Mouse (Mus musculus) left cerebral cortex, postnatal 14 days (tissue): ENCODE measurements around the gene Tacr1. TPM values are rescaled to one million over a fixed set of nuclear protein-coding genes. Genes with fewer than 3 reads are reported as not detected.

Experiments
- DNase-seq, 2 experiments: peaks; one replicate each; pipeline ENCODE4 v3.0.0; 2021 to 2022; ENCODE audit warnings: low spot score in 2 of 2, mixed read lengths in 1 of 2
- intact Hi-C: fragments of 180-260 bp; cut with DNase I; formaldehyde crosslinking; loops from one replicate; pipeline ENCODE4 v1.15.1; 2025
- total RNA-seq, 2 experiments: library from RNA; stranded (reverse); gene quantifications; 2 replicates each; pipeline ENCODE4 v1.2.3; 2021

Gene Tacr1
- total RNA-seq, 2 experiments from 2014 or later: 2.2 to 2.7 TPM

- no peak for DNase-seq
- intact Hi-C loops: no loop called here
Measured at GRCm38 (mm10) chr6:82519626-82520025, 117.5 kb downstream of the Tacr1 start.

- DNase-seq: no peak
Measured at GRCm38 (mm10) chr6:82522567-82522966, 120.4 kb downstream of the Tacr1 start.

GRCm38 (mm10) chr6:82525107-82525867 is 123.2 kb downstream of the Tacr1 start:
- intact Hi-C loops: no loop called here
- peak; percentile 13 to 19 for DNase-seq

More at GRCm38 (mm10) chr6:82522567-82522966, 120.4 kb downstream of the Tacr1 start:
- intact Hi-C loops: no loop called here

DNA sequence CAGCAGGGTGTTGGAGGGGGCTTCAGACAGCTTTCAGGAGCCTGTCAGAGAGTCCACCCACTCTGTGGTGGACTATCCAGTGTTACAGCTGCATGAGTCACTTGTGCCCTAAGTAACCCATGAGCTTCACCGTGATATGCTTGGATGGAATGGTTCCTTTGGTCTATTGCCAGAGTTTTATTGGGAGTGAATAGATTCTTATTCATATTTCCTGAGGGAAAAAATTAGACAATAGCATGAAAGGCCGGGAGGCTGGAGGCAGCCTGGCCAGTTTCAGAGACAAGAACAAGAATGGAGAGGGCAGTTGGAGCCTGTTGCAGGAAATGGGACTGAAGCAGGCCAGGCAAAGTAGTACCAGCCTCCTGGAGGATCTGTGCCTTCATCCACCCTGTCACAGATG is 126.5 kb downstream of the Tacr1 start:
- intact Hi-C loops: no loop called here
- no peak for DNase-seq

- intact Hi-C loops: no loop called here
- no peak for DNase-seq
Measured at GRCm38 (mm10) chr6:82536641-82537040, 134.5 kb downstream of the Tacr1 start.

DNA sequence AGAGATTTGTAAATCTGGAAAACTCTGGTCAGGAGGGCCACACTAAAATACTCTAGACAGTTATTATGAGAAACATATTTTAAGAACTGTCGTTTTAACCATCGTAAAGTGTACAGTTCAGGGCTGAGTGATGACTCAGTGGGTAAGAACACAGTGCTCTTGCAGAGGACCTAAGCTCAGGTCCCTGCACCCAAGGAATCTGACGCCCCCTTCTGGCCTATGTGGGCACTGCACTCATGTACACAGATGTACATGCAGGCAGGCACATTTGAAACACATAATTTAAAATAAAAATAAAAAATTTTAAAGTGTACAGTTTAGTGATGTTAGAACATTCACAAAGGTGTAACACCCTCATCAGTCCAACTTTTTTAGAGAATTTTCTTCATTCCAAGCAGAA is 147.1 kb downstream of the Tacr1 start:
- DNase-seq: no peak
- intact Hi-C loops: no loop called here

- intact Hi-C loops: no loop called here
- DNase-seq: no peak
Measured at GRCm38 (mm10) chr6:82575445-82575844, 173.3 kb downstream of the Tacr1 start.

DNA sequence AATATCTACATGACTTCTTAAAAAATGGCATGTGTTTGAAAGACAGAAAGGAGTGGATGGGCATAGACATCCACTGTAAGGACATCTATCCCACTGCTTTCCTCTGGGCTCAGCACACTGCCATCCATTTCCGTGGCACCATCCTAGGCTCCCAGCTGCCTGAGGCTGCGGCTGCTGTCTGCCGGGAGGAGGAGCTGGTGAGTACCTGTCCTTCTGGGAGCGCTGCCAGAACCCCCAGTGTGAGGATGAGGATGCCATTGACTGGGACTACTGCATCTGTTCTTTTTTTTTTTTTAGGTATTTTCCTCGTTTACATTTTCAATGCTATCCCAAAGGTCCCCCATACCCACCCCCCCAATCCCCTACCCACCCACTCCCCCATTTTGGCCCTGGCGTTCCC is 183.3 kb downstream of the Tacr1 start:
- intact Hi-C loops: no loop called here
- no peak for DNase-seq

DNA sequence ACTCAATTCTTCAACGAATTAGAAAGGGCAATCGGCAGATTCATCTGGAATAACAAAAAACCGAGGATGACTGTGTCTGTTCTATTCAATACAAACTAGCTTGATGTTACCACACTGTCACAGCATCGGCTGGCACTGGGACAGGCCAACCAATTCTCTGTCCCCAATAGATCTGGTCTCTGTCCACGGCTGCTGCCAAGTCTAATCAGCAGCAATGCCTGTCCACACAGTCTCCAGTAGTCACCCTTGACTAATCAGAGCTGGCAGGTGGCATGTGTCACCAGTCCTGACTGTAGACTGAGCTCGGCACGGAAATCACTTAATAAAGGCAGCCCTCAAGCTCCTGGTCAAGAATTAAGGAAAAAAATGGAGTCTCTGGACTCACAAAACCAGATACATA is 187.3 kb downstream of the Tacr1 start:
- DNase-seq: no peak
- intact Hi-C loops: no loop called here

- intact Hi-C loops: loop anchor here (10.0 kb wide), 1 partner anchor 471 kb away; no protein-coding TSS in a partner anchor
- DNase-seq: no peak
Measured at GRCm38 (mm10) chr6:82595461-82596090, 193.4 kb downstream of the Tacr1 start.

GRCm38 (mm10) chr6:82603228-82603627 is 201.1 kb downstream of the Tacr1 start:
- no peak for DNase-seq
- intact Hi-C loops: loop anchor here (5.0 to 10.0 kb wide), 2 partner anchors 102 to 626 kb away; partner anchors contain the start of gene Pole4

DNA sequence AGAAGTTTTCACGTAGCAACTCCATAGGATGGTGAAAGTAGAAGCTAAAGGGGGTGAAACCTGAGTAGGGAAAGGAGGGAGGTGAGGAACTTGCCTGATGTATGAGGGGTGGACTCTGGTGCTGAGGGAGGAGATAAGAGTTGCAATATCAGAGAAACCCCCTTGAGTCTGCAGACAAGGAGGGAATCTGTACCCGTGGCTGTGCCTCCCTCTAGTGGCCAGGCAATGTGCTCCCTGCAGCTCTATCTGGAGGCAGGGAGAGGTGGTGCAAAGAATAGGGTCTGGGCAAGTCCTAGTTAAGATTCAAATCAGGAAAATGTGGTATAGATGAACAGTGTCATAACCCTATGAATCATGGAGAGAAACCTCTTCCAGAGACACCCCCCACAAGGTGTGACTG is 201.5 kb downstream of the Tacr1 start:
- peak; percentile 45 to 64 for DNase-seq
- intact Hi-C loops: loop anchor here (5.0 to 10.0 kb wide), 2 partner anchors 101 to 626 kb away; partner anchors contain the start of gene Pole4

DNA sequence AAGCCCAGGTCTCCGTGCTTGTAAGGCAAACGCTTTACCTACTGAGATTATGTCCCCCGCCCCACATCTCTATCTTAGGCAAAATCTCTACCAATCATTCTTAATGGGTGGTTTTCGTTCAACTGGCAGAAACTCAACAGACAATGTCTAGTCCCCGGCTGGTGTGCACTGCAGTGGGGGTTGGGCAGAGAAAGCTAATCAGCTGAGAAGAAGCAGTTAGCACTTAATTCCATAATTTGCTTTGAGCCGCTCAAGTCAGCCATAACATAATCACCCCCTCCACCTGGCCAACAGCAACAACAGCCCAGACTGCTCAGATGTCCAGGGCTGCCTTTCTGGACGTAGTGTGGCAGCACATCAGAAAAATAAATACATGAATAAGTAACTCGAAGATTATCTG is 202.7 kb downstream of the Tacr1 start:
- no peak for DNase-seq
- intact Hi-C loops: loop anchor here (5.0 to 10.0 kb wide), 3 partner anchors 100 to 627 kb away; partner anchors contain the start of gene Pole4

DNA sequence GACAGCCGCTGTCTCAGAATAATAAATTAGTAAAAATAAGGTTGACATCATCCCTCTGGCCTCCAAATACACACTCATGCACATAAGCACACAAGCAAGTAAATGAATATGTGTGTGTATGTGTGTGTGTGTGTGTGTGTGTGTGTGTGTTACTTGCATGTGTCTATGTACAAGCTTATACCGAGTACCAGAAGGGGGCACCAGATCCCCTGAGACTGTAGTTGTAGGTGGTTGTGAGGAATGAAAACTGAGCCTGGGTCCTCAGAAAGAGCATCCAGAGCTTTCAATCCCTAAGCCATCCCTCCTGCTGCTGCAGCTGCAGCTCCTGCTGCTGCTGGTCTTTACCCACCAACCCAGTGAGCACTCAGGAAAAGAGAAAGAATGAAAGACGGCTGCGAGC is 206.6 kb downstream of the Tacr1 start:
- no peak for DNase-seq
- intact Hi-C loops: loop anchor here (5.0 to 10.0 kb wide), 2 partner anchors 96 to 311 kb away; partner anchors contain the start of gene Pole4

- intact Hi-C loops: loop anchor here (5.0 to 10.0 kb wide), 2 partner anchors 95 to 312 kb away; partner anchors contain the start of gene Pole4
- peak; percentile 36 to 52 for DNase-seq
Measured at GRCm38 (mm10) chr6:82609339-82609926, 207.3 kb downstream of the Tacr1 start.
